Mouse (Mus musculus): ENCODE measurements around the gene Zmiz1.

Gene Zmiz1

GRCm38 (mm10) chr14:25516640-25517591 is 57.9 kb downstream of the Zmiz1 start:
- DNase-seq, result peak; percentile 57 to 68

DNA sequence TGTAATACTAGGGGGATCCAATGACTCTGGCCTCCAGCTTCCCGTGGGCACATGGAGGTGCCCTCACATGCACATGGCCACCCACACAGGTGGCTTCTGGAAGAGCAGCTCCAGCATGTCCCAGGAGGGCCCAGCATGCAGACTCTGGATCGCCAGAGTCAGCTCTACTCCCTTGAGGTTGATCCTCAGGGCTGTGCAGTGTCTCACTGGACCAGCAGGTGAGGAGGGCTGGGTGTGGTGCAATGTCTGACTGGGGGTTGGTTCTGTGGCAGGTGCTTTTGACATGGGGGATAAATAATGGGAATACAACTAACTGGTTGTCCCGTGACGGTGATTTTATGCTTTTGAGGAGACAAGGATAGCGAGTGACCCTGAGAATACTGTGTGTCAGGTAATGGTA is 59.7 kb downstream of the Zmiz1 start:
- no peak for DNase-seq

GRCm38 (mm10) chr14:25519656-25520055 is 60.7 kb downstream of the Zmiz1 start:
- peak; percentile 90 to 96 for DNase-seq

GRCm38 (mm10) chr14:25520589-25520988 is 61.6 kb downstream of the Zmiz1 start:
- peak; percentile 63 to 66 for DNase-seq

- peak; percentile 50 to 56 for DNase-seq
Observed at GRCm38 (mm10) chr14:25520991-25521390, 62.0 kb downstream of the Zmiz1 start.

GRCm38 (mm10) chr14:25521500-25521899 is 62.5 kb downstream of the Zmiz1 start:
- DNase-seq, result peak in 1 of 2 experiments; percentile 61

DNA sequence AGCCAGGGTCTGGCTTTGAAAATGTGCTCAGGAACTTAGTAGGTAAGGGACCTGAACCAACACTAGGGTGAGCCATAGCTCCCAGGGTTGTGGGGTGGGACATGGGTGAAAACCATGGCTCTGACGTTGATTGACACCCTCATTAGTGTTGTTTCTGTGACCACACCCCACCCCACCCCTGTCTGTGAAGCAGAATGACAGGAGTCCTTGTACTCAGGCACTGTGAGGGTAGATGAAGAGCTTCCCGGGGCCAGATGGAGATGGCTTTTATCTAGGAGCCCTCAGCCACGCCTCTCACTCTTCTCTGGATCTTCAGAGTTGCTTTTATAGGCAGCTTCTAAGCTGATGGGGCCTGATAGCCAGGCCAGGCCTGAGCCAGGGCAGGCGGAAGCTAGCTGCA is 63.4 kb downstream of the Zmiz1 start:
- no peak for DNase-seq

GRCm38 (mm10) chr14:25523230-25524110 is 64.5 kb downstream of the Zmiz1 start:
- no peak for DNase-seq

DNA sequence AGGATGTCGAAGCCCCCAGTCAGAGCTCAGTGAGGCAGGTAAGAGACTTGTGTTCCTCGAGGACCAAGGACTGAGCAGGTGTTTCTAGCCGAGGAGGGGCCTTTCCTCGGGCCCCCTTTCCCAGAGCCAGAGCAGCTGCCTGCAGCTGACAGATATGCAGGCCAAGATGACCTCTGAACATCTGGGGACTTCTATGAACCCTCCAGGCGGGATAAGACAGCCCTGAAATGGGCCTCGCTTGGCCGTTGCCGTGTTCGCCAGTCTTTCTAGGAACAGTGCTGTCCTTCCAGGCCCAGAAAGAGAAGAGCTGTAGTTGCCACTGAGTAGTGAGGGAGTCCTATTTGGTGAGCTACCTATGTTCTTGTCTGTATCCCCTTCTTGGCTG is 65.1 kb downstream of the Zmiz1 start:
- no peak for DNase-seq

- no peak for DNase-seq
Observed at GRCm38 (mm10) chr14:25524884-25525283, 65.9 kb downstream of the Zmiz1 start.

- DNase-seq, result no peak
Observed at GRCm38 (mm10) chr14:25525729-25526128, 66.7 kb downstream of the Zmiz1 start.

- no peak for DNase-seq
Observed at GRCm38 (mm10) chr14:25526872-25527271, 67.9 kb downstream of the Zmiz1 start.

- DNase-seq, result peak; percentile 64 to 76
Observed at GRCm38 (mm10) chr14:25527321-25527720, 68.3 kb downstream of the Zmiz1 start.

- DNase-seq, result no peak
Observed at GRCm38 (mm10) chr14:25530342-25530741, 71.4 kb downstream of the Zmiz1 start.

DNA sequence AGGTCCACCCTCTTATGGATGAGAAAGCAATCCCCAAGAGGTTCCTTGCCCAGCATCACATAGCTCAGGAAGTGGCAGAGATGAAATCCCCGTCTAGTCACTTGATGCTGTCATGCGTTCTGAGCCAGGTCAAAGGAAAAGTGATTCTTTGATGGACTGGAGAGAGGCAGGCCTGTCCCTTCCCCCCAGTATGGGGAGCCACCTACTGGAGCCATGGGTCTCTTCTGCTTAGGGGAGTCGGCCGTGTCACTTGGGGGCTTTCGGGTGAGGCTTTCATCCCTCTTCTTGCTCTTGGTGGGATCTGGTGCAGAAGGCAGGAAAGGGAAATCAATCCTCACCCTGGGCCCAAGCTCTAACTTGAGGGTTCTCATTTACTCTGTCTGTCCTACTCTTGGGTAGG is 71.8 kb downstream of the Zmiz1 start:
- DNase-seq, result no peak

DNA sequence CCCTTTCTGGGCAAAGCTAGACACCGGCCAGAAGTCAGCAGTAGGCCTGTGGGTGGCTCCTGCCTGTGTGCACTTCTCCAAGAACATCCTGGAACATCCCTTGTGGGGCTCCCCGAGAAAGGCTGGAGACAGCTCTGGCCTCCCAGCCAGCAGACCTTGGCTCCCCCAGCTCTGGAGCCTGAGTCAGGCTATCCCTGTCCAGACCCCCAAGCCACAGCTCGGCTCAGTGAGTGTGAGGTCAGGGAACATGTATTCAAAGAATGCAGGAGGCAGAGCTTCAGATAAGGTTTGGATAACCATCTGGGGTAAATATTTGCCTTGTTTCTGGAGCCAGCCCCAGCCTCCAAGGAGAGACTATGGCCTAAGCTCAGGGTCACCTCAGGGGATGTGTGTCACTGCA is 74.0 kb downstream of the Zmiz1 start:
- DNase-seq, result no peak

- DNase-seq, result no peak
Observed at GRCm38 (mm10) chr14:25533631-25534395, 74.8 kb downstream of the Zmiz1 start.

DNA sequence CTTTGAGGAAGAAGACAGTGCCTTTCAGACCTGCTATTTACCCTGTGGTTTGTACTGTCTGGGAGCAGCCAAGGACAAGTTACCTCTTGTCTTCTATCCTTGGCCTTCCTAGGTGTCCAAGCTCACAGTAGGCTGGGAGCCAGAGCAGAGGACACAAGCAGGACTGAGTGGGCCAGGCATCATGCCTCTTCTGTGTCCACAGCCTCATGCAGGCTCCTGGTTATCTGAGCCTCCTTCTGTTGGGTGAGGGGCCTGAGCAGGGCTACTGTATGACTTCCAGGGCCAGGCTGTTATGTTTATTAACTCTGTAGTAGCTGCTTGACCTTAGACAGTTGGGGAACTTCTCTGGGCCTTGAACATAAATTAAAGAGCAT is 75.4 kb downstream of the Zmiz1 start:
- DNase-seq, result no peak

DNA sequence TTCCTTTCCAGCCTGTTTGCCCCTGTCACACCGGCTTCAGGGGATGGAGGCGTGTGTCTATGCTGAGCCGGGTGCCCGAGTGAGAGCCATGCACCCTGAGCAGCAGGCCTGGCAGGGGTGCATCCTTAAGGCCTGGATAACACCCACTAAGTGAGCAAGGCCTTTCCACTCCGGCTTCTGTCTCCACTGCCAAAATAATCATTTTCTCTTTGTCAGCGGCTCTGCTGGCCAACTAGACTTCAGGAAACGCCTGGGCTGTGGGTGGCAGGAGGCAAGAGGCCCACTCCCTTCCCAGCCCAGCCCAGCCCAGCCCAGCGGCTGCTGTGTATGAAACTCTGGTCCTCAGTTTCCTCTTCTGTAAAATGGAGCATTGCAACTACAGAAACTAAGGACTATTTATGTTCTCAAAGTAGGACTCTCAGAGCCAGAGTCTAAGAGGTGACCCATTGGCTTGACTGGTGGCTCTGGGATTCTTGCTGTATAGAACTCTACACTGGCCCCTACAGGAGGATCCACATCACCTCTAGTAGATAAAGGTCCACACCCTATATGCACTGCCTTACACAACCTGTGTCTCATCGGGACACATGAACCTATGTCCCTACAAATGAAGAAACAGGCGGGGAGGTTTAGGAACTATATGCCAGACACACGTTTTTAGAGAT is 76.1 kb downstream of the Zmiz1 start:
- DNase-seq, result no peak

- DNase-seq, result peak; percentile 69 to 77
Observed at GRCm38 (mm10) chr14:25535583-25535943, 76.6 kb downstream of the Zmiz1 start.

DNA sequence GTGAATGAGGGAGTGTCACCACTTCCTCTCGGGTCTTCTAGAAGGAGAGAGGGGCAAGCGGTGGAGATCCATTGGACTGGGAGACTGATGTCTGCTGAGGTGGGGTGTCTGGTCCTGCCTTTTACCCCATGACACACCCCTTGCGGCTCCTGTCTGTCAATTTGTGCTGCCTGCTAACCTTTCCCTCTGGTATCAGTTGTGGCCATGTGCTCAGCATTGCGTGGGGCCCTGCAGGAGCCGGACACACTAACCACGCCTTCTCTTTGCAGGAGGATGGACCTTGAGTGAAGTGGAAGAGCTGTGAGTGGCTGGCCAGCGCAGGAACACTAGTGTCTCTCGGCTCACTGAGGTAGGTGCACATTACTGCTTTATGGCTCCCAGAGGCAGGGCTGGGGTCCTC is 77.5 kb downstream of the Zmiz1 start:
- DNase-seq, result no peak

DNA sequence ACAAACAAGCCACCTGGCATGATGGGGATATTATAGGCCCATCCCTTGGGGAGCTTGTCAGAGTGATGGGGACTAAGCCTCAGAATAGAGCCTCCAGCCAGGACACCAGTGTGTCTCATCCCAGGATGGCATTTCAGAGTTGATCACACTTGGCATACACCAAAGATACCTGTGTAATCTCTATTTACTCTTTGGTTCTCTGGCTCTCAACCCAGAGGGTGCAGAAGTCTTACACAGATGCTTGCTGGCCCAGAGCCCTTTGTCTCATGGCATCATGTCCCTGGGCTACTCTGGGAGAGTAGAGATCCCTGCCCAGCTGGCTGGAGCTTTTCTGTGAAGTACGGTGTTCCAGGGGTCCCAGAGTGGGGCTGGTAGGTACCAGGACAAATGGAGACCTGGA is 78.4 kb downstream of the Zmiz1 start:
- DNase-seq, result no peak

Measured in cerebellum, adult 18-20 months (tissue).